Mouse (Mus musculus): ENCODE data around the gene Ptprz1. TPM values are rescaled to one million over a fixed set of nuclear protein-coding genes. Genes with fewer than 3 reads are reported as not detected.

Ptprz1 gene
- 1.8 and 2.8 TPM in 2 replicates for polyA plus RNA-seq (2012; rRNA removed)

DNA sequence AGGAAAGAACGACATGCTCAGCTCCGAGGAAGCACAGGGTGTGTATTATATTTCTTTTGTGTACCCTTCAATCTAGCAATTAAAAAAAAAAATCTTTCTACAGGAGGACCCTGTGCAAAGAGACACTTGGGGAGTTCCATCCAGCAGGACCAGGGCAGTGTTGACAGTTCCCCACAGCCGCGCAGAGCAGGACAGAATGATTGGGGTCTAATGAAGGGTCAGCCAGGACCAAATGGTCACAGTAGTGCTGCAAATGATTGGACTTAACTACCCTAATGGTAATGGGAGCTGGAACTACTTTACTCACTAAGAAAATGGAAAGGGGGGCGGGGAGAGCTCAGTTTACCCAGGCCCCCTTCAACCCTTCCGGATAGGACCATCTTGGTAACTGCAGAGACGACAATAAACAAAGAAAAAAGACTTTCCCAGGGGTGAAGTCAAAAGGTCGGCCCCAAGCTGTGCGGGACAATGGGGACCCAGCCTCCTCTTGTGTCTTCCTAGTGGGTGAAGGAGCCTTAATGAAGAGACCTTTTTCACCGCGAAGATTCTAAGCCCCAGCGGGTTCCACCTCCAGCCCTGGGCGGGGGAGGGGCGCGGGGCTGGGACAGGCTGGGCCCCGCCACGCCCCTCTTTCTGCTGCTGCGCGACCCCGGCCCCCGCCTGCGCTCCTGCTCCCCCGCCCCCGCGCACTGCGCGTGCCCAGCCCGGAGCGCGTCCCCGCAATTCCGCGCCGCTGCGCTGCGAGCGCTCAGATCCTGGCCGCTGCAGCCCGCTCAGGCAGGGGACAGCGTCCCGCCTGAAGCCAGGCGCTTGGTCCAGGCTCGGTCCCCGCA is at the start of gene Ptprz1:
TSS of gene Ptprz1 (plus strand) at position 722 of the 833 bp plus-strand sequence.
- Histone ChIP-seq H3K36me3 (ENCODE audit: control insufficient read depth, insufficient read depth, low read length) (no peaks in the 10 kb centered on the region), H3K27ac (ENCODE audit: control insufficient read depth, insufficient read depth, low read length) (no peak within 1 kb of the TSS), H3K4me1 (replicated peaks; ENCODE audit: control insufficient read depth, insufficient read depth, low read length) (no peaks in the 10 kb centered on the region), H3K4me3 (ENCODE audit: control insufficient read depth, insufficient read depth, low read length) (0 out of 2 replicates have a peak within 1 kb of the TSS, but pooled peaks have one; percentile 9), H3K27me3 (ENCODE audit: control insufficient read depth, insufficient read depth, low read length) (no peaks in the 10 kb centered on the region)
- no peak for TF ChIP-seq CTCF (IDR thresholded peaks at IDR 0.05; ENCODE audit: borderline replicate concordance, control insufficient read depth, extremely low read depth, insufficient read depth, low read length, poor library complexity)
- no peak for TF ChIP-seq POLR2A (IDR thresholded peaks at IDR 0.05; ENCODE audit: control insufficient read depth, extremely low read depth, insufficient read depth, low read length, poor library complexity)
- WGBS = 6% methylated on average over 44 of the region's 44 CpGs
- DNase-seq = no peak

DNA sequence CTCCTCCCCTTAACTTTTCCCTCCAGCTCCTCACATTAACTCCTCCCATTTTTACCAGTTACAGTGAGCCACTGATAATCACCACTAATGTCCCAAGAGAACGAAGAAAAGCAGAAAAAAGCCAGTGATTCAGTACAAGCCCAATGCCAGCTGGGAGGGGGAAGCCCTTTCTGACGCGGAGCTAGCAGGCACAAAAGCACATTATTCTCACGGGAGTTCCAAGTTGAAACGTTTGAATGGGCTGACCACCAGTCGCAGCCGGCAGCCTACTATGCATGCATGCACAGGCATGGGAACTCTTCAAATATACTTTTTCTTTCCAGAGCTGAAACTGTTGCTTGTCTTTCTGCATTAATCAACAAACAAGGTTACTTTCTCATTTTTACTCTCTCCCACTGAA is 41.7 kb upstream of the Ptprz1 start:
- TF ChIP-seq POLR2A (IDR thresholded peaks at IDR 0.05; ENCODE audit: control insufficient read depth, extremely low read depth, insufficient read depth, low read length, poor library complexity) (no peak), CTCF (IDR thresholded peaks at IDR 0.05; ENCODE audit: borderline replicate concordance, control insufficient read depth, extremely low read depth, insufficient read depth, low read length, poor library complexity) (no peak)
- H3K4me3 ChIP-seq (ENCODE audit: control insufficient read depth, insufficient read depth, low read length) = no peak overlapping the region
- DNase-seq = no peak
- WGBS = 86% methylated on average over 7 of the region's 7 CpGs
- H3K27ac ChIP-seq (ENCODE audit: control insufficient read depth, insufficient read depth, low read length) = no peak overlapping the region
- no peaks in the 10 kb centered on the region for H3K36me3 ChIP-seq (ENCODE audit: control insufficient read depth, insufficient read depth, low read length)
- H3K27me3 ChIP-seq (ENCODE audit: control insufficient read depth, insufficient read depth, low read length) = no peaks in the 10 kb centered on the region
- no peaks in the 10 kb centered on the region for H3K4me1 ChIP-seq (replicated peaks; ENCODE audit: control insufficient read depth, insufficient read depth, low read length)

DNA sequence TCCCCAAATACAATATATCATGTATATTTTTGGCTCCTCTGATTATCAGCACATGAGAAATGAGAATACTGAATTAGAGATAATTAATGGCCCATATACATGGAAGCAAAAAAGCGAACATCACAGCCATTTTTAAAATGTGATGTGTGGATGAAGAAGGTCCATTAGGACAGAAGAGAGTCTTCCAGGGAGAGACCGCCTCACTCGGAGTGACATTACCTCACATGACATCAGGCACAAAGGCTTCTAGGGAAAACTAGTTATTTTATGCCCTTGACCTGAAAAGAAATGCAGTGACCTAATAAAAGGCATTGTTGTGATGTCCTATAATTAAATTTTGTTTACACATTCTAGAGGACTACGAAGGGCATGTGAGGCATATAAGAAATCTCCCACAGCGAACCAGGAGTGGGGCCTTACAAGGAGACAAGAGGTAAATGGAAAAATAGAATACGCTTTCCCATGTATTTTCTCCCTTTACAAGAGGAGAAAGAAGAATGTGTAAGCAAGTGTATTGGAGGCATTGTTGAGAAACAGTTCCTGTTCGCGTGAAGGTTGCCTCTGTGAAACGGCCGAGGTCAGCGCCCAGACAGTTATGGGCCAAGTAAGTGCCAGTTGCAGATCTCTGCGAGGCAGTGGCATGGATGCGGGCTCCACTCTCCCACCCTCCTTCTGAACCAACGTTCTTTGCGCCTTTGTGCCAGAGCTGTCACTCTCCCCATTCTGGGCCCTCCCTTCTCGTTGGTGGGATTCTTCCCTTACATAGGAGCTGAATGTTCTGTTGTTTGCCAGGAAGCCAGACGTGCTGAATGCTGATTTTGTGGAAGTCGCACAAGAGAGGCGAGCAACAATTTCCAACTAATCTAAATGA is 41.0 kb upstream of the Ptprz1 start:
- Histone ChIP-seq H3K4me1 (replicated peaks; ENCODE audit: control insufficient read depth, insufficient read depth, low read length) (no peaks in the 10 kb centered on the region), H3K4me3 (ENCODE audit: control insufficient read depth, insufficient read depth, low read length) (no peak overlapping the region), H3K27me3 (ENCODE audit: control insufficient read depth, insufficient read depth, low read length) (no peaks in the 10 kb centered on the region), H3K36me3 (ENCODE audit: control insufficient read depth, insufficient read depth, low read length) (no peaks in the 10 kb centered on the region), H3K27ac (ENCODE audit: control insufficient read depth, insufficient read depth, low read length) (no peak overlapping the region)
- WGBS = 88% methylated on average over 19 of the region's 19 CpGs
- DNase-seq = no peak
- TF ChIP-seq CTCF (IDR thresholded peaks at IDR 0.05; ENCODE audit: borderline replicate concordance, control insufficient read depth, extremely low read depth, insufficient read depth, low read length, poor library complexity) (no peak), POLR2A (IDR thresholded peaks at IDR 0.05; ENCODE audit: control insufficient read depth, extremely low read depth, insufficient read depth, low read length, poor library complexity) (no peak)

DNA sequence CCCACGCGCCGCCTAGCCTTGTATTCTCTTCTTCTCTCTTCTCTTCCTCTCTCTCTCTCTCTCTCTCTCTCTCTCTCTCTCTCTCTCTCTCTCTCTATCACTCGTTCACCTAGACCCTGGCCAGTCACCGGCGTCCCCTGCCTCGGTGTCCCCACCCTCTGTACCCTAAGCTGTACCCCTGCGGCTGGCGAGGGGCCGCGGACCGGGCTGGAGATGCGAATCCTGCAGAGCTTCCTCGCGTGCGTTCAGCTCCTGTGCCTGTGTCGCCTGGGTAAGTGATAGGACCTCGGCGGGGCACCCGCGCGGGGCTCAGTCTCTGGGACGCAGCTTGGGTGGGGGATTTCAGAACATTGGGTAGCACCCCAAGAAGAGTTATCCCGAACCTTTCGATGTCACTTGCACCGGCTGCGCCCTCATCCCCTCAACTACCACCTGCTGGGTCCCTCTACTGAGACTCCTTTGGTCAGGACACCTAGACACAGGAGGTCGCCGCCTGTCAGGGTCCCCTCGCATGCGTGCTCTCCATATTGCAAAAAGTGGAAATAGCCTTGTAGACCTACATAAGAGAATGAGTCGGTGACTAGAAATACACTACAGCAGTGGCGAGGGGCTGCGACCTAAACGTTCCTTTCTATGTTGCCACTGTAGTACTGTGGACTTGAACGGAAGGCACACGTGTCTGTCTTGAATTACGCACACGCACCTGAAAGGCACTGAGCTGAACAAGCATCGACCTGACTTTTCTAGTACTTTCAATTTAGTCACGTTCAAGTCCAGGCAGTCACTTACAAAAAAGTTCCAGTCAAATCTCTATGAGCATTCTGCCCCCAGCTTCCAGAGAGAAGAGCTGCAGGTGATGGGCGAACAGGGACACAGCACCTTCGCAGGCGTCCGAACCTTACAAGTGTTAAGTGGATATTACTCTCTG is 576 bp downstream of the Ptprz1 start:
- no peaks in the 10 kb centered on the region for H3K36me3 ChIP-seq (ENCODE audit: control insufficient read depth, insufficient read depth, low read length)
- 7% methylated on average over 45 of the region's 45 CpGs for WGBS
- H3K4me3 ChIP-seq (ENCODE audit: control insufficient read depth, insufficient read depth, low read length) = 0 out of 2 replicates have a peak overlapping the region, but pooled peaks have one; percentile 9
- DNase-seq = no peak
- no peak overlapping the region for H3K27ac ChIP-seq (ENCODE audit: control insufficient read depth, insufficient read depth, low read length)
- H3K4me1 ChIP-seq (replicated peaks; ENCODE audit: control insufficient read depth, insufficient read depth, low read length) = no peaks in the 10 kb centered on the region
- no peaks in the 10 kb centered on the region for H3K27me3 ChIP-seq (ENCODE audit: control insufficient read depth, insufficient read depth, low read length)
- no peak for TF ChIP-seq CTCF (IDR thresholded peaks at IDR 0.05; ENCODE audit: borderline replicate concordance, control insufficient read depth, extremely low read depth, insufficient read depth, low read length, poor library complexity)
- no peak for TF ChIP-seq POLR2A (IDR thresholded peaks at IDR 0.05; ENCODE audit: control insufficient read depth, extremely low read depth, insufficient read depth, low read length, poor library complexity)

DNA sequence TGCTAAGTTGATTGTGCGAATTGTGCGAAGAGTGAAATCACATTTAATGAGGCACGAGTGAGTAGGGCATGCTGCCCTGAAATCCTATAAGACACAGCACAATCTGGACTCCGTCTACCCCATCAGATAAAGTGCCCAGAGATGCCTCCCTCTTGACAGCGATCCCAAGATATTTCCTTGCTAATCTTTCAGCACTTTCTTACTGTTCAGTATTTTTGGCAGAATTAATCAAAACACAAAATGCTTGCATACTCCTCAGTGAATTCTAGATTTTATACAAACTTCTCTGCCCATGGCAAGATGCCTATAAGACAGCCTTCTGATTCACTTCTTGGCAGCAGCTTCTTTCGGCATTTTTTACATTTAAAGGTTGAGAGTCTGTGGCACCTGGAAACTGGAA is 12.7 kb downstream of the Ptprz1 start:
- no peaks in the 10 kb centered on the region for H3K4me1 ChIP-seq (replicated peaks; ENCODE audit: control insufficient read depth, insufficient read depth, low read length)
- H3K4me3 ChIP-seq (ENCODE audit: control insufficient read depth, insufficient read depth, low read length) = no peak overlapping the region
- no peaks in the 10 kb centered on the region for H3K27me3 ChIP-seq (ENCODE audit: control insufficient read depth, insufficient read depth, low read length)
- TF ChIP-seq CTCF (IDR thresholded peaks at IDR 0.05; ENCODE audit: borderline replicate concordance, control insufficient read depth, extremely low read depth, insufficient read depth, low read length, poor library complexity) (no peak), POLR2A (IDR thresholded peaks at IDR 0.05; ENCODE audit: control insufficient read depth, extremely low read depth, insufficient read depth, low read length, poor library complexity) (no peak)
- no peaks in the 10 kb centered on the region for H3K36me3 ChIP-seq (ENCODE audit: control insufficient read depth, insufficient read depth, low read length)
- no peak overlapping the region for H3K27ac ChIP-seq (ENCODE audit: control insufficient read depth, insufficient read depth, low read length)
- 95% methylated on average over 6 of the region's 6 CpGs for WGBS
- no peak for DNase-seq
